Mouse (Mus musculus): Measurements from ENCODE around the gene Dkkl1. TPM values are rescaled to one million over a fixed set of nuclear protein-coding genes. Genes with fewer than 3 reads are reported as not detected.

Gene Dkkl1
- polyA plus RNA-seq, 1 experiment from 2014 or later, result 10.8 TPM

DNA sequence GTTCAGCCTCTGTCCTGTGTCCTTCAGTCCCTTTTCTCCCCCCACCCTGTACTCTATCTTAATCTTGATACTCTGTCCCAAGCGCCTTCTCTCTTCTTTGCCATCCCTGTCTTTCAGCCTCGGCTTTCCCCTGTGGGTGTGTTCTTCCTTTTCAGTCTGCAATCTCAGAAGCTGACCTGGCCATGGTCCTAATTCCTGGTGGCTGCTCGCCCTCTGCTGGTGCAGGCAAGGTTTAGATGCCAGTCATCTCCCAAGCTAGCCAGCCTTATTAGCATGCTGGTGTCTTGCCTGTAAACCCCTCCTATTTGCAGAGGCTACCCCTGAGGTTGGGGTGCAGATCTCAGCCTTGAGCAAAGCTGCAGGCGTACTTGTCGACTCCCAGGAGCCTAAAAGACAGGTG is 13.5 kb downstream of the Dkkl1 start:
- Histone ChIP-seq H3K9ac (no peak overlapping the region), H3K4me1 (replicated peaks) (0 out of 2 replicates have a peak, but pooled peaks cover 7% of the 10 kb centered on the region)

GRCm38 (mm10) chr7:45196994-45197393 is 15.0 kb downstream of the Dkkl1 start:
- H3K9ac ChIP-seq, result no peak overlapping the region
- H3K4me3 ChIP-seq, result no peak overlapping the region
- no peaks in the 10 kb centered on the region for H3K36me3 ChIP-seq
- H3K27ac ChIP-seq (replicated peaks), result no peak overlapping the region
- no peak for ATAC-seq (ENCODE audit: low FRiP score, low read depth)
- 0 out of 2 replicates have a peak, but pooled peaks cover 8% of the 10 kb centered on the region for H3K4me1 ChIP-seq (replicated peaks)
- WGBS, result 66% methylated on average over 5 of the region's 5 CpGs
- H3K27me3 ChIP-seq, result no peaks in the 10 kb centered on the region
- no peaks in the 10 kb centered on the region for H3K9me3 ChIP-seq
- H3K4me2 ChIP-seq, result no peak overlapping the region

More for the DNA sequence above, 13.5 kb downstream of the Dkkl1 start:
- Histone ChIP-seq H3K27me3 (no peaks in the 10 kb centered on the region), H3K4me3 (no peak overlapping the region), H3K27ac (replicated peaks) (no peak overlapping the region), H3K9me3 (no peaks in the 10 kb centered on the region), H3K36me3 (no peaks in the 10 kb centered on the region), H3K4me2 (no peak overlapping the region)
- WGBS, result 12% methylated on average over 5 of the region's 5 CpGs
- peak; percentile 45; the same call in 1 of the 2 replicates for ATAC-seq (ENCODE audit: low FRiP score, low read depth)

DNA sequence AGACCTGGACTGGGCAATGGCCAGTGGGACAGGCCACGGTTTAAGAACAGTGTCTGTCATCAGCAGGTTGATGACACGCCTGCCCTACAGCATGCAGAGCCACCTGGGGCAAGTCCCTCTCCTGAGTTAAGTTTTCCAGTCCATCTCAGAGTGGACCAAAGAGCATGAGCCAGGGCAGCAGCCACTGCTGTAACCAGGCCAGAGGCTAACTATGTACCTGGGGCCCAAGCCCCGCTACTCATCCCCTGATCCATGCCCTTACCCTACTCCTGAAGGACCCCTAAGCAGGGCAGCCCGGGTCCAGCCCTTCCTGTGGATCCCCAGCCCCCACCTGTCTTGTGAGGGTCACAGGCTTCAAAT is 15.8 kb downstream of the Dkkl1 start:
- no peak for ATAC-seq (ENCODE audit: low FRiP score, low read depth)
- Histone ChIP-seq H3K9ac (no peak overlapping the region), H3K27ac (replicated peaks) (no peak overlapping the region), H3K4me3 (no peak overlapping the region), H3K4me1 (replicated peaks) (0 out of 2 replicates have a peak, but pooled peaks cover 9% of the 10 kb centered on the region), H3K27me3 (no peaks in the 10 kb centered on the region), H3K9me3 (no peaks in the 10 kb centered on the region), H3K4me2 (no peak overlapping the region), H3K36me3 (no peaks in the 10 kb centered on the region)
- 81% methylated on average over 4 of the region's 4 CpGs for WGBS

- no peak overlapping the region for H3K4me3 ChIP-seq
- no peaks in the 10 kb centered on the region for H3K36me3 ChIP-seq
- H3K4me2 ChIP-seq, result no peak overlapping the region
- no peak overlapping the region for H3K27ac ChIP-seq (replicated peaks)
- H3K4me1 ChIP-seq (replicated peaks), result 0 out of 2 replicates have a peak, but pooled peaks cover 9% of the 10 kb centered on the region
- ATAC-seq (ENCODE audit: low FRiP score, low read depth), result no peak
- H3K9me3 ChIP-seq, result no peaks in the 10 kb centered on the region
- no peak overlapping the region for H3K9ac ChIP-seq
- H3K27me3 ChIP-seq, result no peaks in the 10 kb centered on the region
- WGBS, result 66% methylated on average over 13 of the region's 13 CpGs
These were observed 16.4 kb downstream of the Dkkl1 start for GRCm38 (mm10) chr7:45195341-45196175.

- H3K36me3 ChIP-seq, result no peaks in the 10 kb centered on the region
- H3K4me3 ChIP-seq, result no peak overlapping the region
- H3K9ac ChIP-seq, result no peak overlapping the region
- 0 out of 2 replicates have a peak, but pooled peaks cover 3% of the 10 kb centered on the region for H3K27me3 ChIP-seq
- no peaks in the 10 kb centered on the region for H3K9me3 ChIP-seq
- WGBS, result 71% methylated on average over 17 of the region's 17 CpGs
- H3K27ac ChIP-seq (replicated peaks), result no peak overlapping the region
- H3K4me1 ChIP-seq (replicated peaks), result 0 out of 2 replicates have a peak, but pooled peaks cover 9% of the 10 kb centered on the region
- ATAC-seq (ENCODE audit: low FRiP score, low read depth), result no peak
- no peak overlapping the region for H3K4me2 ChIP-seq
These were observed 17.8 kb downstream of the Dkkl1 start for GRCm38 (mm10) chr7:45193871-45194785.

- Histone ChIP-seq H3K4me2 (no peak overlapping the region), H3K36me3 (no peaks in the 10 kb centered on the region), H3K4me1 (replicated peaks) (0 out of 2 replicates have a peak, but pooled peaks cover 9% of the 10 kb centered on the region), H3K4me3 (no peak overlapping the region), H3K9me3 (no peaks in the 10 kb centered on the region), H3K27ac (replicated peaks) (no peak overlapping the region), H3K9ac (no peak overlapping the region), H3K27me3 (0 out of 2 replicates have a peak, but pooled peaks cover 4% of the 10 kb centered on the region)
- ATAC-seq (ENCODE audit: low FRiP score, low read depth), result no peak
- 74% methylated on average over 5 of the region's 5 CpGs for WGBS
These were observed 18.5 kb downstream of the Dkkl1 start for GRCm38 (mm10) chr7:45193406-45193805.

- no peak for ATAC-seq (ENCODE audit: low FRiP score, low read depth)
- Histone ChIP-seq H3K9me3 (no peaks in the 10 kb centered on the region), H3K9ac (no peak overlapping the region), H3K4me1 (replicated peaks) (0 out of 2 replicates have a peak, but pooled peaks cover 3% of the 10 kb centered on the region), H3K4me3 (no peak overlapping the region), H3K27ac (replicated peaks) (no peak overlapping the region), H3K36me3 (no peaks in the 10 kb centered on the region), H3K27me3 (0 out of 2 replicates have a peak, but pooled peaks cover 9% of the 10 kb centered on the region), H3K4me2 (no peak overlapping the region)
- WGBS, result 85% methylated on average over 7 of the region's 7 CpGs
These were observed 19.2 kb downstream of the Dkkl1 start for GRCm38 (mm10) chr7:45192585-45193310.

GRCm38 (mm10) chr7:45191803-45192363 is 20.1 kb downstream of the Dkkl1 start:
- Histone ChIP-seq H3K27me3 (0 out of 2 replicates have a peak, but pooled peaks cover 9% of the 10 kb centered on the region), H3K9me3 (no peaks in the 10 kb centered on the region), H3K4me3 (no peak overlapping the region), H3K9ac (no peak overlapping the region), H3K4me2 (no peak overlapping the region), H3K36me3 (no peaks in the 10 kb centered on the region), H3K4me1 (replicated peaks) (0 out of 2 replicates have a peak, but pooled peaks cover 3% of the 10 kb centered on the region), H3K27ac (replicated peaks) (no peak overlapping the region)
- whole genome bisulfite sequencing, result 24% methylated on average over 8 of the region's 8 CpGs
- no peak for ATAC-seq (ENCODE audit: low FRiP score, low read depth)

- no peaks in the 10 kb centered on the region for H3K36me3 ChIP-seq
- 0 out of 2 replicates have a peak, but pooled peaks cover 14% of the 10 kb centered on the region for H3K27me3 ChIP-seq
- H3K4me3 ChIP-seq, result no peak overlapping the region
- H3K27ac ChIP-seq (replicated peaks), result no peak overlapping the region
- ATAC-seq (ENCODE audit: low FRiP score, low read depth), result no peak
- H3K4me1 ChIP-seq (replicated peaks), result 0 out of 2 replicates have a peak, but pooled peaks cover 3% of the 10 kb centered on the region
- no peak overlapping the region for H3K9ac ChIP-seq
- WGBS, result 64% methylated on average over 2 of the region's 2 CpGs
- H3K9me3 ChIP-seq, result no peaks in the 10 kb centered on the region
- H3K4me2 ChIP-seq, result no peak overlapping the region
These were observed 20.8 kb downstream of the Dkkl1 start for GRCm38 (mm10) chr7:45191161-45191560.

DNA sequence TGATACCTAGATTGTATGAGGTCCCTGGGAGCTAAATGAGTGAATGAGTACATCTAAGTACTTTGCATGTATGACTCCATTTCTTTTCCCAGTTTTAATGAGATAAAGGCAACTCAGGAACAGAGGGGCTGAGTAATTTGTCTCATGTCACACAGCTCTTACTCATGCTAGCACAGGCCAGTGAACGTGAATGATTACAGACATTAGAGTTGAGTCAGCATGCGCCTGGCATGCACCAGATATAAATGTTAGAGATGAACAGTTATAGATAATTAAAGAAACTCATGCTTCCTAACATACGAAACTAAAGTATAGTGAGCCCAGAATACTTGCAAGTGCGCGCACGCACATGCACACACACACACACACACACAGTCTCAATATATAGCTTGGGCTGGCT is 21.8 kb downstream of the Dkkl1 start:
- H3K4me2 ChIP-seq, result no peak overlapping the region
- peaks cover 23% of the 10 kb centered on the region; the same call in 1 of the 2 replicates for H3K27me3 ChIP-seq
- H3K9ac ChIP-seq, result no peak overlapping the region
- no peak overlapping the region for H3K27ac ChIP-seq (replicated peaks)
- 0 out of 2 replicates have a peak, but pooled peaks cover 3% of the 10 kb centered on the region for H3K4me1 ChIP-seq (replicated peaks)
- no peaks in the 10 kb centered on the region for H3K36me3 ChIP-seq
- no peaks in the 10 kb centered on the region for H3K9me3 ChIP-seq
- WGBS, result 90% methylated on average over 6 of the region's 6 CpGs
- H3K4me3 ChIP-seq, result no peak overlapping the region
- no peak for ATAC-seq (ENCODE audit: low FRiP score, low read depth)

GRCm38 (mm10) chr7:45189600-45189999 is 22.3 kb downstream of the Dkkl1 start:
- no peak overlapping the region for H3K9ac ChIP-seq
- H3K27ac ChIP-seq (replicated peaks), result no peak overlapping the region
- no peak overlapping the region for H3K4me3 ChIP-seq
- H3K9me3 ChIP-seq, result no peaks in the 10 kb centered on the region
- H3K4me1 ChIP-seq (replicated peaks), result 0 out of 2 replicates have a peak, but pooled peaks cover 3% of the 10 kb centered on the region
- no peak for ATAC-seq (ENCODE audit: low FRiP score, low read depth)
- peaks cover 24% of the 10 kb centered on the region; the same call in 1 of the 2 replicates for H3K27me3 ChIP-seq
- no peaks in the 10 kb centered on the region for H3K36me3 ChIP-seq
- 53% methylated on average over 16 of the region's 16 CpGs for whole genome bisulfite sequencing
- no peak overlapping the region for H3K4me2 ChIP-seq
